Mouse (Mus musculus) intestine, embryonic 14.5 days (tissue): ENCODE results near the gene Iqcb1. TPM values are rescaled to one million over a fixed set of nuclear protein-coding genes. Genes with fewer than 3 reads are reported as not detected.

Source experiments
- ATAC-seq: fragments of 200-750 bp; cut with Nextera tagmentation; replicated peaks from 2 replicates; pipeline ENCODE4 v1.8.0; 2017; ENCODE audit warnings: low read depth, moderate number of reproducible peaks, moderate TSS enrichment, moderate library complexity; ENCODE audit not compliant: low FRiP score, low TSS enrichment
- DNase-seq: peaks from one replicate; pipeline ENCODE4 v3.0.0-alpha.2; 2018; ENCODE audit warnings: low spot score
- H3K27ac ChIP-seq: fragments of 300-500 bp; sonication (generic); 2 replicates; pipeline ENCODE4 v1.5.1; 2014; ENCODE audit warnings: low read depth, mild to moderate bottlenecking, control low read depth
- H3K27me3 ChIP-seq: fragments of 300-500 bp; sonication (generic); replicated peaks from 2 replicates; pipeline ENCODE4 v1.6.1; 2014; ENCODE audit warnings: low read length, control low read depth; ENCODE audit not compliant: control insufficient read depth, insufficient read depth
- H3K36me3 ChIP-seq: fragments of 300-500 bp; sonication (generic); 2 replicates; pipeline ENCODE4 v1.6.1; 2014; ENCODE audit warnings: low read length, control low read depth; ENCODE audit not compliant: control insufficient read depth, insufficient read depth
- H3K4me1 ChIP-seq: fragments of 300-500 bp; sonication (generic); replicated peaks from 2 replicates; pipeline ENCODE4 v1.6.1; 2014; ENCODE audit warnings: low read length, control low read depth, mixed read lengths; ENCODE audit not compliant: control insufficient read depth, insufficient read depth
- H3K4me2 ChIP-seq: fragments of 300-500 bp; sonication (generic); 2 replicates; pipeline ENCODE4 v1.6.1; 2014; ENCODE audit warnings: low read length
- H3K4me3 ChIP-seq: fragments of 300-500 bp; sonication (generic); 2 replicates; pipeline ENCODE4 v1.5.1; 2014; ENCODE audit warnings: low read depth, low read length, control low read depth, mixed read lengths
- H3K9ac ChIP-seq: fragments of 300-500 bp; sonication (generic); 2 replicates; pipeline ENCODE4 v1.6.1; 2014; ENCODE audit warnings: mild to moderate bottlenecking, low read length
- H3K9me3 ChIP-seq: fragments of 300-500 bp; sonication (generic); 2 replicates; pipeline ENCODE4 v1.6.1; 2016; ENCODE audit warnings: low read length, control low read depth; ENCODE audit not compliant: control insufficient read depth
- WGBS: fragments of 180-500 bp; shearing (Covaris S2); extraction: QIAGEN DNeasy Blood & Tissue Kit; methylation state at CpG from one replicate; pipeline ENCODE4 v1.1.7; 2014; 5-methylcytosine and 5-hydroxymethylcytosine counted together
- polyA plus RNA-seq: library from polyadenylated mRNA; unstranded; fragments of >200 nt; fragmentation: Nextera tagmentation; extraction: Ambion mirVana; gene quantifications from 2 replicates; pipeline ENCODE4 v1.2.1, GENCODE M21; 2014

The Iqcb1 gene
- polyA plus RNA-seq, 1 experiment from 2014 or later, result 33.7 TPM

DNA sequence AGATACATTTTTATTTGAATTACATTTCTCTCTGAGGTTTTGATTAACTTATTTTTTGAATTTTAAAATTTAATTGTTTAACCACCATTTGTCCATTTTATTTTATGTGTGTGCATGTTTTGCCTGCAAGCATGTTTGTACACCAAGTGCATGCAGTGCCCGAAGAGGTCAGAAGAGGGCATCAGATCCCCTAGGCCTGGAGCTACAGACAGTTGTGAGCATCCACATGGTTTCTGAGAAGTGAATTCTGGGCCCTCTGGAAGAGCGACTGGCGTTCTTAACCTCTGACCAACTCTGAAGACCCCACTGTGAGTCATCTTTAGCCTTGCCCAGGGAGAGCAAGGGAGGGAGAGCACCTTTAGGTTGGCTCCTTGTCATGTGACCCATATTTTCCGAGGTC lies 56.7 kb downstream of the Iqcb1 start:
- Histone ChIP-seq H3K36me3 (peaks cover 39% of the 10 kb centered on the region), H3K27me3 (no peaks in the 10 kb centered on the region), H3K9me3 (no peaks in the 10 kb centered on the region), H3K4me3 (no peak overlapping the region), H3K9ac (no peak overlapping the region), H3K4me1 (no peaks in the 10 kb centered on the region; the same call in 1 of the 2 replicates), H3K4me2 (no peak overlapping the region), H3K27ac (no peak overlapping the region)
- WGBS, result 81% methylated on average over 4 of the region's 4 CpGs
- DNase-seq, result no peak
- ATAC-seq, result no peak

GRCm38 (mm10) chr16:36885912-36886311 lies 57.7 kb downstream of the Iqcb1 start:
- Histone ChIP-seq H3K9ac (no peak overlapping the region), H3K4me2 (no peak overlapping the region), H3K36me3 (peaks cover 48% of the 10 kb centered on the region), H3K27me3 (no peaks in the 10 kb centered on the region), H3K27ac (no peak overlapping the region), H3K9me3 (no peaks in the 10 kb centered on the region), H3K4me1 (no peaks in the 10 kb centered on the region), H3K4me3 (no peak overlapping the region)
- DNase-seq, result no peak
- 95% methylated on average over 11 of the region's 11 CpGs for WGBS
- no peak for ATAC-seq

GRCm38 (mm10) chr16:36887546-36887945 lies 59.4 kb downstream of the Iqcb1 start:
- Histone ChIP-seq H3K4me3 (no peak overlapping the region), H3K9ac (no peak overlapping the region), H3K9me3 (no peaks in the 10 kb centered on the region), H3K27ac (no peak overlapping the region), H3K4me1 (no peaks in the 10 kb centered on the region), H3K27me3 (no peaks in the 10 kb centered on the region), H3K36me3 (peaks cover 64% of the 10 kb centered on the region), H3K4me2 (no peak overlapping the region)
- ATAC-seq (no peak), DNase-seq (no peak)
- WGBS, result 78% methylated on average over 5 of the region's 5 CpGs

DNA sequence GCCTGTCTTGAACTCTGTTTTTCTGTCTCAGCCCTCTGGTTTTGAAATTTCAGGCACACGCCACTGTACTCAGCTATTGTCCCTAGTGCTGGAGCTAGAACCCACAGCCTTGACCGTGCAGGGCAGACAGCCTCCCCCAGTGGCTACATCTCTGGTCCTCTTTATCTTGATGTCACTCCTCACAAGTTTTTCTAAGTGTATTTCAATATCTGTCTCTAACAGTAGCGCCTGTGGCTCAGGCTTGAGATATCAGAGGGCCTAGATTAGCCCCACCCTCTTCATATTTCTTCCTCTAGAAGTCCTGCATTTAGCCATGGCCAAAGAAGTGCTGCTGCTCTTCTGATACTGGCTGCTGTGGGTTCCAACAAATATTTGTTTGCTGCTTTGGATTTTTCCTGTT lies 62.4 kb downstream of the Iqcb1 start:
- Histone ChIP-seq H3K36me3 (peaks cover 81% of the 10 kb centered on the region), H3K9ac (no peak overlapping the region), H3K4me3 (no peak overlapping the region), H3K9me3 (no peaks in the 10 kb centered on the region), H3K4me2 (no peak overlapping the region), H3K4me1 (no peaks in the 10 kb centered on the region), H3K27me3 (no peaks in the 10 kb centered on the region), H3K27ac (no peak overlapping the region)
- ATAC-seq (no peak), DNase-seq (no peak)
- WGBS, result 91% methylated on average over 3 of the region's 3 CpGs

DNA sequence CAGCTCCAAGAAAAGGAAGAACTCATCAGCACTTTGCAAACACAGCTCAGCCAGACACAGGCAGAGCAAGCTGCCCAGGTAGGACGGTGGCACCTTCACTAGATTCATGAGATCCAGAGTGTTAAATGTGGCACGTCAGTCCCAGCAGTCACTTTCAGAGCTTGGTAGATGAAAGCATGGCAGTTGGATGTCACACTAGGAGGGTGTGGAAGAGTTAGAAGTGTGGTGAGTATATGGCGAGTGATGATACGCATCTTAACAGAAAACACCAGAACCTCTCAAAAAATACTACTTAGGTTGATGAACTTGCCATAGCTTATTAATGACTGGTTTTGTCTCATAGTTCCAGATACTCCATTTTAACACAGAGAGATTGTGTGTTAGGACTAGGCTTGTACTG lies 63.2 kb downstream of the Iqcb1 start:
- no peak overlapping the region for H3K4me2 ChIP-seq
- H3K9ac ChIP-seq, result no peak overlapping the region
- no peaks in the 10 kb centered on the region for H3K27me3 ChIP-seq
- no peak for DNase-seq
- no peaks in the 10 kb centered on the region for H3K9me3 ChIP-seq
- H3K27ac ChIP-seq, result no peak overlapping the region
- peaks cover 81% of the 10 kb centered on the region for H3K36me3 ChIP-seq
- WGBS, result 95% methylated on average over 4 of the region's 4 CpGs
- ATAC-seq, result no peak
- no peaks in the 10 kb centered on the region for H3K4me1 ChIP-seq
- H3K4me3 ChIP-seq, result no peak overlapping the region

- Histone ChIP-seq H3K27ac (no peak overlapping the region), H3K27me3 (no peaks in the 10 kb centered on the region), H3K9ac (no peak overlapping the region), H3K4me2 (no peak overlapping the region), H3K4me1 (no peaks in the 10 kb centered on the region), H3K36me3 (peaks cover 82% of the 10 kb centered on the region), H3K4me3 (no peak overlapping the region), H3K9me3 (no peaks in the 10 kb centered on the region)
- ATAC-seq (no peak), DNase-seq (no peak)
- WGBS, result 90% methylated on average over 10 of the region's 10 CpGs
Measured at GRCm38 (mm10) chr16:36893317-36893716, 65.1 kb downstream of the Iqcb1 start.

DNA sequence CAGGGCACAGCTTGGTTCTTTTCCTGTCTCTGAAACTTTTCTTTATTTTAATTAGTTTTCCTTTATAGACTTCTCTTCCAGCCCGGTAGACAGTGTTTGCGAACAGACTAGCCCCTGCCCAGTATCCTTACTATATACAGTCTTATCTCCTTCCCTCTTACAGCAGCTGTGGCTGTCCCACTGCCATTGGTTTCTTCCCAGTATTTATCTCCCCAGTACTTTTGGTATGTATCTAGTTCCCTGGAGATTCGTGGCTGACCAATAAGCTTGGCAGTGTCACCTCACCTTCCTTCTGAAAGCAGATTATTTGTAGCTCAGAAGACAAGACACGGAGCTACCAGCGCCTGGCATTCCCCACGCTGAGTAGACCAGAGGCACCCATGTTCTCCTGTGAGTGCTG lies 68.5 kb downstream of the Iqcb1 start:
- ATAC-seq (no peak), DNase-seq (no peak)
- Histone ChIP-seq H3K4me1 (no peaks in the 10 kb centered on the region), H3K9ac (no peak overlapping the region), H3K36me3 (peaks cover 87% of the 10 kb centered on the region), H3K4me2 (no peak overlapping the region), H3K27me3 (no peaks in the 10 kb centered on the region), H3K27ac (no peak overlapping the region), H3K9me3 (no peaks in the 10 kb centered on the region), H3K4me3 (no peak overlapping the region)
- WGBS, result 94% methylated on average over 6 of the region's 6 CpGs

DNA sequence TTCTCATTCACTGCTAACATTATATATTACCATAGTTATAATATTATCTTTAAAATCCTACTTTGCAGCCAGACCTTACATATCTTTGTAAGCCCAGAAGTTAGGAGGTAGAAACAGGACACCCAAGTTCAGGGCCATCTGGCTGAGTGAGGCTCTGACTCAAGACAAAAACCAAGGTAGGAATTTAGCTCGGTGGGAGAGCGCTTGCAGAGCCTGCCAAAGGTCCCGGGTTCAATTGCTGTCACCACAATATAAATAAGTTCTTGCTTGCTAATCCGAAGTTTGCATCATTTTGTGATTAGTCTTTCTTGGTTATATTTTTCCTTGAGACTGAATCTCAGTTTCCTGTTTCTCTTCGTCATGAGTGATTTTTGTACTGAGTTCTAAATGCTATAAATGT lies 75.0 kb downstream of the Iqcb1 start:
- Histone ChIP-seq H3K9ac (no peak overlapping the region), H3K36me3 (peaks cover 80% of the 10 kb centered on the region), H3K27me3 (no peaks in the 10 kb centered on the region), H3K4me1 (no peaks in the 10 kb centered on the region), H3K4me3 (no peak overlapping the region), H3K9me3 (no peaks in the 10 kb centered on the region), H3K27ac (no peak overlapping the region), H3K4me2 (no peak overlapping the region)
- DNase-seq (no peak), ATAC-seq (no peak)
- whole genome bisulfite sequencing, result 84% methylated on average over 5 of the region's 5 CpGs

GRCm38 (mm10) chr16:36911909-36912308 lies 83.7 kb downstream of the Iqcb1 start:
- H3K4me2 ChIP-seq, result no peak overlapping the region
- peaks cover 77% of the 10 kb centered on the region for H3K36me3 ChIP-seq
- WGBS, result 87% methylated on average over 10 of the region's 10 CpGs
- DNase-seq (no peak), ATAC-seq (no peak)
- H3K4me1 ChIP-seq, result no peaks in the 10 kb centered on the region; the same call in 1 of the 2 replicates
- H3K9ac ChIP-seq, result no peak overlapping the region
- H3K27ac ChIP-seq, result no peak overlapping the region
- H3K27me3 ChIP-seq, result no peaks in the 10 kb centered on the region
- H3K9me3 ChIP-seq, result no peaks in the 10 kb centered on the region
- no peak overlapping the region for H3K4me3 ChIP-seq
